In the genomic region with DNA sequence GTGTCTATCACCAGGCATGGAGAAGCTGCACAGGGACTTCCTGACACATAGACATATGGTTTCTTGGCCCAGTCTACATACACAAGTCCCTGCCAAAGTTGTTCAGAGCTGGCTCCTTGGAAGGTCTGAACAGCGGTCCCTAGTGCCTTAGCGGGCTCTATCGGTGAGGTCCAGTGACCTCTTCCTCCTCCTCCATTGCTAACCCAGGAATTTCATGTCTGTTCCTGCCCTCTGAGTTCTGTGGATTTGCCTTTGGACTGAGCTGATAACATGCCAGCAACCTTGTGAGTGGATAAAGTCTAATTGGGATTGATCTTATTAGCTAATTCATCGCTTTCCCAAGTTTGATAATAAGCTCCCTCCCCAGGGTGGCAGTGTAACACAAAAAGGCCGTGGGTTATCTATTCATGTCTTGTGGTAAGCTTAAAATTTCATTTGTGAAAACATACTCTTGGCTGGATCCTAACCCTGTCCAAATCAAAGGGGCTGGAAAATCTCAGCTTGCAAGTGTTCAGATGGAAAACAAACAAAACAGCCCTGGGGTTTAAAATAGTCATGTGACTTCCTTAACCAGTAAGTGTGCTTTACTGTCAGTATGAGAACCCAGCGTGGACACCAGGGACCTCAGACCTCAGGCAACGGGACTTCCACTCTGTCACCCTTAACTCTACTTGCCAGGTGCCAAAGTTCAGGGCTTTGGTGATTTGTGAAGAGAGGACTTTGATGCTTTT, we compare ENCODE assay signal across 25 mouse cellular contexts. TPM values are rescaled to one million over a fixed set of nuclear protein-coding genes. Genes with fewer than 3 reads are reported as not detected.
DNase-seq lines count a peak whose midpoint lies in the region; ATAC-seq and TF ChIP-seq lines count a peak whose summit lies in the region.
"Had no signal": no experiment of that assay in that cellular context is flagged by ENCODE, and none has a peak within 500 bp of the region (broad histone marks: within the 10 kb centered on the region; RNA-seq: fewer than 3 reads in every experiment).

No protein-coding gene starts in this region.

- no peak overlapping the region for H3K4me2 ChIP-seq in stomach, postnatal 0 days (replicated peaks; ENCODE audit: low read depth)
- H3K4me2 ChIP-seq: forebrain, embryonic 15.5 days; hindbrain, embryonic 15.5 days; limb, embryonic 13.5 days; midbrain, embryonic 15.5 days had no signal

- no peak for TF ChIP-seq POLR2A in liver, adult 2 months (IDR thresholded peaks at IDR 0.05; ENCODE audit: extremely low read depth, insufficient read depth, low read length)

- H3K9me3 ChIP-seq in stomach, postnatal 0 days (ENCODE audit: control insufficient read depth, low read length), result no peaks in the 10 kb centered on the region
- H3K9me3 ChIP-seq: forebrain, embryonic 15.5 days; hindbrain, embryonic 15.5 days; limb, embryonic 13.5 days; midbrain, embryonic 15.5 days had no signal

- H3K36me3 ChIP-seq in liver, adult 2 months (ENCODE audit: control insufficient read depth, insufficient read depth, low read length), result no peaks in the 10 kb centered on the region
- H3K36me3 ChIP-seq in stomach, postnatal 0 days (ENCODE audit: control insufficient read depth, insufficient read depth, low read length), result no peaks in the 10 kb centered on the region
- H3K36me3 ChIP-seq: forebrain, embryonic 15.5 days; hindbrain, embryonic 15.5 days; limb, embryonic 13.5 days; midbrain, embryonic 15.5 days had no signal

- 0 out of 2 replicates have a peak overlapping the region, but pooled peaks have one; percentile 2 for H3K9ac ChIP-seq in liver, adult 2 months (ENCODE audit: low read depth, low read length)
- H3K9ac ChIP-seq in stomach, postnatal 0 days (ENCODE audit: low read length), result no peak overlapping the region
- H3K9ac ChIP-seq: forebrain, embryonic 15.5 days; hindbrain, embryonic 15.5 days; limb, embryonic 13.5 days; midbrain, embryonic 15.5 days had no signal

- TF ChIP-seq EP300 in stomach, postnatal 0 days (optimal IDR thresholded peaks at IDR 0.05), result no peak

- peak; percentile 20; the same call in 1 of the 2 replicates for TF ChIP-seq CTCF in liver, adult 2 months (IDR thresholded peaks at IDR 0.05; ENCODE audit: low read depth, low read length)
- TF ChIP-seq CTCF in stomach, postnatal 0 days (IDR thresholded peaks at IDR 0.05; ENCODE audit: low read depth), result 0 out of 2 replicates have a peak, but pooled peaks have one; percentile 9

- 18% methylated on average over 7 of the region's 7 CpGs for WGBS in liver, adult 2 months
- WGBS in stomach, postnatal 0 days, result 57% methylated on average over 7 of the region's 7 CpGs

- H3K4me3 ChIP-seq in liver, adult 2 months (ENCODE audit: insufficient read depth, low read depth, low read length), result no peak overlapping the region
- H3K4me3 ChIP-seq in stomach, postnatal 0 days (ENCODE audit: low read depth, low read length), result no peak overlapping the region
- H3K4me3 ChIP-seq: forebrain, embryonic 15.5 days; hindbrain, embryonic 15.5 days; limb, embryonic 13.5 days; midbrain, embryonic 15.5 days had no signal

- H3K27ac ChIP-seq in liver, adult 2 months (replicated peaks; ENCODE audit: insufficient read depth, low read depth, low read length), result peak overlapping the region; percentile 71
- no peak overlapping the region for H3K27ac ChIP-seq in stomach, postnatal 0 days (replicated peaks)
- H3K27ac ChIP-seq: forebrain, embryonic 15.5 days; hindbrain, embryonic 15.5 days; limb, embryonic 13.5 days; macrophage; midbrain, embryonic 15.5 days had no signal

- H3K4me1 ChIP-seq in liver, adult 2 months (ENCODE audit: control insufficient read depth, insufficient read depth, low read length), result peaks cover 16% of the 10 kb centered on the region
- no peaks in the 10 kb centered on the region for H3K4me1 ChIP-seq in stomach, postnatal 0 days (replicated peaks; ENCODE audit: control insufficient read depth, insufficient read depth)

- H3K27me3 ChIP-seq in liver, adult 2 months (ENCODE audit: control insufficient read depth, insufficient read depth, low read length), result no peaks in the 10 kb centered on the region
- H3K27me3 ChIP-seq in stomach, postnatal 0 days (ENCODE audit: control insufficient read depth, insufficient read depth, low read length), result no peaks in the 10 kb centered on the region
- H3K27me3 ChIP-seq: forebrain, embryonic 15.5 days; hindbrain, embryonic 15.5 days; limb, embryonic 13.5 days; midbrain, embryonic 15.5 days had no signal

- peak; percentile 92 for DNase-seq in heart, adult 11 months
- no peak for DNase-seq in heart, adult 8-10 months (ENCODE audit: low spot score)
- peak; percentile 98 for DNase-seq in liver, adult 2 months (ENCODE audit: extremely low read depth, low read depth, low spot score)
- no peak for DNase-seq in liver
- peak; percentile 27 for DNase-seq in retina, postnatal 1 day
- no peak for DNase-seq in retina, embryonic 14.5 days (ENCODE audit: low spot score)
- DNase-seq in stomach, postnatal 0 days (ENCODE audit: low spot score), result no peak
- no peak for DNase-seq in kidney, postnatal 36 days
- DNase-seq: adrenal gland, adult 8-10 months; cerebellum, adult 18-20 months; right cerebral cortex, postnatal 25 days; thymus, adult 2 months had no signal

- no peak for ATAC-seq in stomach, postnatal 0 days (ENCODE audit: low FRiP score, low TSS enrichment)
- ATAC-seq: forebrain, embryonic 15.5 days; midbrain, embryonic 15.5 days had no signal

- H3K79me2 ChIP-seq in liver, adult 2 months (ENCODE audit: control insufficient read depth, insufficient read depth, low read length), result no peaks in the 10 kb centered on the region

RNA-seq across cellular contexts. Expression of gene Fam50b, which starts 3.5 kb away (rescaled TPM):
- total RNA-seq in heart, adult 8-10 months (2022), result not detected
- total RNA-seq in liver, adult 2 months (2014; rRNA removed), result 0.47 TPM in 1 of 2 replicates, not detected in the other
- polyA plus RNA-seq in liver, adult 2 months (2012; rRNA removed), result 0.45 and 0.59 TPM in 2 replicates
- 0.07 TPM in 1 of 2 replicates, not detected in the other for polyA plus RNA-seq in stomach, postnatal 0 days (2015; fragmentation: Nextera tagmentation; extraction: Ambion mirVana)
- total RNA-seq: adrenal gland, adult 8-10 months; gastrocnemius, adult 8-10 months; layer of hippocampus, adult 8-10 months; left cerebral cortex, adult 8-10 months had no signal
- polyA plus RNA-seq: C2C12; cortical plate, adult 2 months; forebrain, embryonic 15.5 days; heart, embryonic 14.5 days; hindbrain, embryonic 15.5 days; kidney, embryonic 14.5 days; limb, embryonic 13.5 days; macrophage; neural tube, embryonic 11.5 days; thymus, adult 2 months had no signal

Comparison
In these comparisons a context has a peak if more than half of its experiments do, and no peak if none do; other contexts are left out.
1. DNase-seq: peak in heart, adult 11 months (single experiment), liver, adult 2 months (single experiment) and retina, postnatal 1 day (single experiment); none in heart, adult 8-10 months (single experiment), liver (single experiment), retina, embryonic 14.5 days (single experiment), stomach, postnatal 0 days (single experiment) and kidney, postnatal 36 days (0 of 2).